Mouse (Mus musculus) lung, embryonic 14.5 days (tissue): ENCODE measurements around the gene Eddm3b. TPM values are rescaled to one million over a fixed set of nuclear protein-coding genes. Genes with fewer than 3 reads are reported as not detected.

ENCODE experiments used
- ATAC-seq: fragments of 200-750 bp; cut with Nextera tagmentation; 2 replicates; pipeline ENCODE4 v1.8.0; 2017; ENCODE audit warnings: mild to moderate bottlenecking, moderate TSS enrichment, moderate library complexity; ENCODE audit not compliant: insufficient read depth
- DNase-seq: peaks from one replicate; pipeline ENCODE4 v3.0.0-alpha.2; 2015
- H3K27ac ChIP-seq: fragments of 300-500 bp; sonication (generic); 2 replicates; pipeline ENCODE4 v1.5.1; 2014; ENCODE audit warnings: low read depth, mild to moderate bottlenecking, moderate library complexity
- H3K27me3 ChIP-seq: fragments of 300-500 bp; sonication (generic); 2 replicates; pipeline ENCODE4 v1.6.1; 2014; ENCODE audit warnings: low read length, control low read depth; ENCODE audit not compliant: insufficient read depth
- H3K36me3 ChIP-seq: fragments of 300-500 bp; sonication (generic); 2 replicates; pipeline ENCODE4 v1.6.1; 2014; ENCODE audit warnings: control low read depth; ENCODE audit not compliant: insufficient read depth
- H3K4me1 ChIP-seq: fragments of 300-500 bp; sonication (generic); 2 replicates; pipeline ENCODE4 v1.6.1; 2014; ENCODE audit warnings: antibody characterized with exemption, control low read depth; ENCODE audit not compliant: insufficient read depth
- H3K4me2 ChIP-seq: fragments of 300-500 bp; sonication (generic); 2 replicates; pipeline ENCODE4 v1.6.1; 2014; ENCODE audit warnings: mild to moderate bottlenecking
- H3K4me3 ChIP-seq: fragments of 300-500 bp; sonication (generic); 2 replicates; pipeline ENCODE4 v1.5.1; 2014; ENCODE audit warnings: low read depth, low read length
- H3K9ac ChIP-seq: fragments of 300-500 bp; sonication (generic); 2 replicates; pipeline ENCODE4 v1.6.1; 2014
- H3K9me3 ChIP-seq: fragments of 300-500 bp; sonication (generic); 2 replicates; pipeline ENCODE4 v1.6.1; 2016; ENCODE audit warnings: low read depth, low read length, control low read depth
- CTCF ChIP-seq: IDR thresholded peaks from 2 replicates; pipeline ENCODE4 v1.5.1; 2016; ENCODE audit warnings: antibody characterized with exemption, low read depth
- WGBS: fragments of 180-500 bp; shearing (Covaris S2); extraction: QIAGEN DNeasy Blood & Tissue Kit; methylation state at CpG from one replicate; pipeline ENCODE4 v1.1.7; 2014; 5-methylcytosine and 5-hydroxymethylcytosine counted together
- polyA plus RNA-seq: library from polyadenylated mRNA; unstranded; fragments of >200 nt; fragmentation: Nextera tagmentation; extraction: Ambion mirVana; gene quantifications from 2 replicates; pipeline ENCODE4 v1.2.1, GENCODE M21; 2014

Gene Eddm3b
- polyA plus RNA-seq, 1 experiment from 2014 or later = not detected

GRCm38 (mm10) chr14:51144451-51144850, 30.2 kb downstream of the Eddm3b start:
- H3K4me2 ChIP-seq = no peak overlapping the region
- H3K4me1 ChIP-seq = no peaks in the 10 kb centered on the region
- no peak for DNase-seq
- 95% methylated on average over 4 of the region's 4 CpGs for WGBS
- H3K36me3 ChIP-seq = no peaks in the 10 kb centered on the region
- H3K27me3 ChIP-seq = no peaks in the 10 kb centered on the region
- H3K4me3 ChIP-seq = no peak overlapping the region
- no peak for TF ChIP-seq CTCF
- H3K9ac ChIP-seq = no peak overlapping the region
- H3K9me3 ChIP-seq = no peaks in the 10 kb centered on the region
- H3K27ac ChIP-seq = no peak overlapping the region
- no peak for ATAC-seq

GRCm38 (mm10) chr14:51145521-51145920, 31.3 kb downstream of the Eddm3b start:
- DNase-seq (no peak), ATAC-seq (no peak)
- H3K4me3 ChIP-seq = no peak overlapping the region
- H3K4me1 ChIP-seq = no peaks in the 10 kb centered on the region
- H3K36me3 ChIP-seq = no peaks in the 10 kb centered on the region
- TF ChIP-seq CTCF = no peak
- H3K4me2 ChIP-seq = no peak overlapping the region
- H3K27me3 ChIP-seq = no peaks in the 10 kb centered on the region
- WGBS = 75% methylated on average over 6 of the region's 6 CpGs
- no peak overlapping the region for H3K9ac ChIP-seq
- no peaks in the 10 kb centered on the region for H3K9me3 ChIP-seq
- H3K27ac ChIP-seq = no peak overlapping the region

GRCm38 (mm10) chr14:51146685-51147084, 32.5 kb downstream of the Eddm3b start, which contains the start of gene Rnase1:
Rnase1 (minus strand) TSS chr14:51146785.
- Histone ChIP-seq H3K27ac (no peak within 1 kb of the TSS), H3K4me2 (no peak within 1 kb of the TSS), H3K9me3 (no peaks in the 10 kb centered on the region), H3K4me1 (no peaks in the 10 kb centered on the region), H3K9ac (no peak within 1 kb of the TSS), H3K4me3 (no peak within 1 kb of the TSS), H3K27me3 (no peaks in the 10 kb centered on the region), H3K36me3 (no peaks in the 10 kb centered on the region)
- 63% methylated on average over 2 of the region's 2 CpGs for WGBS
- no peak for ATAC-seq
- no peak for TF ChIP-seq CTCF
- no peak for DNase-seq

GRCm38 (mm10) chr14:51148006-51148405, 33.8 kb downstream of the Eddm3b start:
- Histone ChIP-seq H3K36me3 (no peaks in the 10 kb centered on the region), H3K27ac (no peak overlapping the region), H3K4me2 (no peak overlapping the region), H3K4me1 (no peaks in the 10 kb centered on the region), H3K27me3 (no peaks in the 10 kb centered on the region), H3K9ac (no peak overlapping the region), H3K9me3 (no peaks in the 10 kb centered on the region), H3K4me3 (no peak overlapping the region)
- no peak for TF ChIP-seq CTCF
- ATAC-seq (no peak), DNase-seq (no peak)
- 51% methylated on average over 3 of the region's 3 CpGs for WGBS

- DNase-seq (no peak), ATAC-seq (no peak)
- Histone ChIP-seq H3K9ac (no peak overlapping the region), H3K4me1 (no peaks in the 10 kb centered on the region), H3K4me2 (no peak overlapping the region), H3K4me3 (no peak overlapping the region), H3K9me3 (no peaks in the 10 kb centered on the region), H3K27ac (no peak overlapping the region), H3K27me3 (no peaks in the 10 kb centered on the region), H3K36me3 (no peaks in the 10 kb centered on the region)
- WGBS = 40% methylated on average over 5 of the region's 5 CpGs
- no peak for TF ChIP-seq CTCF
Observed at GRCm38 (mm10) chr14:51149164-51149563, 34.9 kb downstream of the Eddm3b start.

- H3K27ac ChIP-seq = no peak overlapping the region
- no peak for ATAC-seq
- H3K36me3 ChIP-seq = no peaks in the 10 kb centered on the region
- no peaks in the 10 kb centered on the region for H3K27me3 ChIP-seq
- WGBS = 75% methylated on average over 3 of the region's 3 CpGs
- H3K4me3 ChIP-seq = no peak overlapping the region
- no peak for DNase-seq
- no peak overlapping the region for H3K4me2 ChIP-seq
- no peak overlapping the region for H3K9ac ChIP-seq
- TF ChIP-seq CTCF = no peak
- no peaks in the 10 kb centered on the region for H3K9me3 ChIP-seq
- no peaks in the 10 kb centered on the region for H3K4me1 ChIP-seq
Observed at GRCm38 (mm10) chr14:51150206-51150831, 36.1 kb downstream of the Eddm3b start.

- Histone ChIP-seq H3K4me2 (no peak overlapping the region), H3K9ac (no peak overlapping the region), H3K36me3 (no peaks in the 10 kb centered on the region), H3K27ac (no peak overlapping the region), H3K27me3 (no peaks in the 10 kb centered on the region), H3K4me1 (no peaks in the 10 kb centered on the region), H3K9me3 (no peaks in the 10 kb centered on the region), H3K4me3 (no peak overlapping the region)
- 30% methylated on average over 5 of the region's 5 CpGs for WGBS
- TF ChIP-seq CTCF = no peak
- no peak for ATAC-seq
- DNase-seq = no peak
Observed at GRCm38 (mm10) chr14:51152249-51152870, 38.1 kb downstream of the Eddm3b start.
